Mouse (Mus musculus): ENCODE results near the gene Tmem14a. TPM values are rescaled to one million over a fixed set of nuclear protein-coding genes. Genes with fewer than 3 reads are reported as not detected.
"Not testable (repeated sequence)": the region's sequence is repeated elsewhere in the genome, so short reads cannot be mapped to it uniquely, and the experiment has no call there.

The Tmem14a gene
- 13.4 and 13.9 TPM in 2 replicates for polyA plus RNA-seq (2016; fragmentation: Nextera tagmentation; extraction: Ambion mirVana)

- Histone ChIP-seq H3K4me1 (peaks cover 5% of the 10 kb centered on the region; the same call in 1 of the 2 replicates), H3K4me2 (replicated peaks) (peak within 1 kb of the TSS; percentile 69), H3K27me3 (replicated peaks) (no peaks in the 10 kb centered on the region), H3K36me3 (no peaks in the 10 kb centered on the region), H3K4me3 (peak within 1 kb of the TSS; percentile 60), H3K9ac (peak within 1 kb of the TSS; percentile 73), H3K27ac (no peak within 1 kb of the TSS), H3K9me3 (no peaks in the 10 kb centered on the region)
- WGBS, result under 1% methylated on average over 17 of the region's 17 CpGs
- peak; percentile 94 for ATAC-seq (ENCODE audit: low FRiP score, low read depth)
Measured at GRCm38 (mm10) chr1:21218489-21218919, at the start of gene Tmem14a. Tmem14a (plus strand) TSS chr1:21218575.

- H3K27ac ChIP-seq, result no peak overlapping the region
- no peaks in the 10 kb centered on the region for H3K27me3 ChIP-seq (replicated peaks)
- no peaks in the 10 kb centered on the region for H3K36me3 ChIP-seq
- H3K9me3 ChIP-seq, result no peaks in the 10 kb centered on the region
- no peak overlapping the region for H3K4me3 ChIP-seq
- no peak for ATAC-seq (ENCODE audit: low FRiP score, low read depth)
- H3K4me1 ChIP-seq, result no peaks in the 10 kb centered on the region
- 97% methylated on average over 6 of the region's 6 CpGs for WGBS
- H3K9ac ChIP-seq, result no peak overlapping the region
- H3K4me2 ChIP-seq (replicated peaks), result no peak overlapping the region
Measured at GRCm38 (mm10) chr1:21185196-21185595, 33.2 kb upstream of the Tmem14a start.

GRCm38 (mm10) chr1:21206241-21206640 is 12.1 kb upstream of the Tmem14a start:
- H3K4me3 ChIP-seq, result no peak overlapping the region
- ATAC-seq (ENCODE audit: low FRiP score, low read depth), result no peak

GRCm38 (mm10) chr1:21213537-21213936 is 4.8 kb upstream of the Tmem14a start:
- H3K4me1 ChIP-seq; H3K27ac ChIP-seq; H3K4me2 ChIP-seq (replicated peaks); H3K9me3 ChIP-seq; H3K27me3 ChIP-seq (replicated peaks); H3K9ac ChIP-seq; H3K4me3 ChIP-seq; H3K36me3 ChIP-seq: not testable (repeated sequence)
- ATAC-seq (ENCODE audit: low FRiP score, low read depth), result peak; percentile 10; the same call in 1 of the 2 replicates
- 26% methylated on average over 3 of the region's 3 CpGs for WGBS

More at GRCm38 (mm10) chr1:21206241-21206640, 12.1 kb upstream of the Tmem14a start:
- Histone ChIP-seq H3K27me3 (replicated peaks) (no peaks in the 10 kb centered on the region), H3K9ac (no peak overlapping the region), H3K4me2 (replicated peaks) (no peak overlapping the region), H3K27ac (no peak overlapping the region), H3K9me3 (no peaks in the 10 kb centered on the region), H3K36me3 (no peaks in the 10 kb centered on the region), H3K4me1 (no peaks in the 10 kb centered on the region)
- 90% methylated on average over 1 of the region's 1 CpGs for WGBS

- H3K9me3 ChIP-seq; H3K27ac ChIP-seq; H3K4me3 ChIP-seq; H3K4me1 ChIP-seq; H3K36me3 ChIP-seq; H3K4me2 ChIP-seq (replicated peaks); H3K27me3 ChIP-seq (replicated peaks); H3K9ac ChIP-seq; ATAC-seq (ENCODE audit: low FRiP score, low read depth): not testable (repeated sequence)
- 82% methylated on average over 6 of the region's 6 CpGs for WGBS
Measured at GRCm38 (mm10) chr1:21213991-21214692, 4.2 kb upstream of the Tmem14a start.

- no peaks in the 10 kb centered on the region for H3K27me3 ChIP-seq (replicated peaks)
- H3K4me1 ChIP-seq, result no peaks in the 10 kb centered on the region
- no peaks in the 10 kb centered on the region for H3K9me3 ChIP-seq
- H3K9ac ChIP-seq, result no peak overlapping the region
- H3K4me2 ChIP-seq (replicated peaks), result no peak overlapping the region
- no peak overlapping the region for H3K27ac ChIP-seq
- H3K36me3 ChIP-seq, result no peaks in the 10 kb centered on the region
- no peak overlapping the region for H3K4me3 ChIP-seq
- WGBS, result 89% methylated on average over 6 of the region's 6 CpGs
- ATAC-seq (ENCODE audit: low FRiP score, low read depth), result no peak
Measured at GRCm38 (mm10) chr1:21227756-21228395, 9.5 kb downstream of the Tmem14a start.

GRCm38 (mm10) chr1:21228740-21229722 is 10.7 kb downstream of the Tmem14a start:
- not testable (repeated sequence) for ATAC-seq (ENCODE audit: low FRiP score, low read depth); H3K27me3 ChIP-seq (replicated peaks); H3K9me3 ChIP-seq; H3K4me3 ChIP-seq; H3K4me1 ChIP-seq; H3K36me3 ChIP-seq; H3K9ac ChIP-seq; H3K4me2 ChIP-seq (replicated peaks); H3K27ac ChIP-seq
- WGBS, result 81% methylated on average over 15 of the region's 15 CpGs

- H3K27ac ChIP-seq, result no peak overlapping the region
- H3K4me2 ChIP-seq (replicated peaks), result no peak overlapping the region
- H3K4me1 ChIP-seq, result no peaks in the 10 kb centered on the region
- no peaks in the 10 kb centered on the region for H3K9me3 ChIP-seq
- no peaks in the 10 kb centered on the region for H3K36me3 ChIP-seq
- H3K9ac ChIP-seq, result no peak overlapping the region
- 82% methylated on average over 2 of the region's 2 CpGs for WGBS
- H3K27me3 ChIP-seq (replicated peaks), result no peaks in the 10 kb centered on the region
- ATAC-seq (ENCODE audit: low FRiP score, low read depth), result no peak
- H3K4me3 ChIP-seq, result no peak overlapping the region
Measured at GRCm38 (mm10) chr1:21230376-21230775, 12.0 kb downstream of the Tmem14a start.

GRCm38 (mm10) chr1:21231744-21232464 is 13.5 kb downstream of the Tmem14a start:
- Histone ChIP-seq H3K9ac (no peak overlapping the region), H3K27me3 (replicated peaks) (no peaks in the 10 kb centered on the region), H3K36me3 (no peaks in the 10 kb centered on the region), H3K9me3 (no peaks in the 10 kb centered on the region), H3K4me1 (no peaks in the 10 kb centered on the region), H3K4me2 (replicated peaks) (no peak overlapping the region), H3K27ac (no peak overlapping the region), H3K4me3 (no peak overlapping the region)
- WGBS, result 59% methylated on average over 5 of the region's 5 CpGs
- ATAC-seq (ENCODE audit: low FRiP score, low read depth), result no peak

GRCm38 (mm10) chr1:21232516-21232915 is 14.1 kb downstream of the Tmem14a start:
- H3K36me3 ChIP-seq, result no peaks in the 10 kb centered on the region
- H3K27ac ChIP-seq, result no peak overlapping the region
- no peaks in the 10 kb centered on the region for H3K9me3 ChIP-seq
- H3K9ac ChIP-seq, result no peak overlapping the region
- ATAC-seq (ENCODE audit: low FRiP score, low read depth), result no peak
- no peak overlapping the region for H3K4me3 ChIP-seq
- WGBS, result 93% methylated on average over 1 of the region's 1 CpGs
- no peaks in the 10 kb centered on the region for H3K27me3 ChIP-seq (replicated peaks)
- H3K4me1 ChIP-seq, result no peaks in the 10 kb centered on the region
- H3K4me2 ChIP-seq (replicated peaks), result no peak overlapping the region

GRCm38 (mm10) chr1:21235359-21235758 is 17.0 kb downstream of the Tmem14a start:
- WGBS, result 92% methylated on average over 6 of the region's 6 CpGs
- H3K4me3 ChIP-seq, result no peak overlapping the region
- no peaks in the 10 kb centered on the region for H3K27me3 ChIP-seq (replicated peaks)
- H3K4me1 ChIP-seq, result no peaks in the 10 kb centered on the region
- no peak overlapping the region for H3K4me2 ChIP-seq (replicated peaks)
- ATAC-seq (ENCODE audit: low FRiP score, low read depth), result no peak
- H3K27ac ChIP-seq, result no peak overlapping the region
- no peaks in the 10 kb centered on the region for H3K9me3 ChIP-seq
- H3K9ac ChIP-seq, result no peak overlapping the region
- no peaks in the 10 kb centered on the region for H3K36me3 ChIP-seq

Data from neural tube, embryonic 12.5 days (tissue).